Mouse (Mus musculus): ENCODE results near the gene Chrne.

GRCm38 (mm10) chr11:70571641-70572040, 47.4 kb downstream of the Chrne start:
- TF ChIP-seq CTCF (IDR thresholded peaks at IDR 0.05; ENCODE audit: low read depth, low read length) (no peak), POLR2A (IDR thresholded peaks at IDR 0.05; ENCODE audit: insufficient read depth, low read length) (no peak), EP300 (IDR thresholded peaks at IDR 0.05; ENCODE audit: insufficient read depth, low read depth, low read length) (no peak)

All from ES-Bruce4 (cell line).